Mouse (Mus musculus) layer of hippocampus, adult 2 months (tissue): ENCODE results near the gene Dtx1. TPM values are rescaled to one million over a fixed set of nuclear protein-coding genes. Genes with fewer than 3 reads are reported as not detected.

Experiments
- DNase-seq, 2 experiments: peaks; one replicate each; pipeline ENCODE4 v3.0.0; 2022; ENCODE audit warnings: low spot score in 2 of 2
- H3K27ac ChIP-seq: fragments of 200-600 bp; 2 replicates; pipeline ENCODE4 v1.8.1; 2022
- H3K4me3 ChIP-seq: fragments of 200-600 bp; 2 replicates; pipeline ENCODE4 v1.8.1; 2022; ENCODE audit warnings: mild to moderate bottlenecking
- CTCF ChIP-seq: fragments of 200-600 bp; conservative IDR thresholded peaks from 2 replicates; pipeline ENCODE4 v1.8.1; 2022; ENCODE audit warnings: antibody characterized with exemption, mild to moderate bottlenecking, moderate library complexity
- total RNA-seq, 2 experiments: library from RNA; stranded (reverse); gene quantifications; 2 replicates each; pipeline ENCODE4 v1.2.3; 2021

Gene Dtx1
- total RNA-seq, 2 experiments from 2014 or later = 70.9 to 73.9 TPM

DNA sequence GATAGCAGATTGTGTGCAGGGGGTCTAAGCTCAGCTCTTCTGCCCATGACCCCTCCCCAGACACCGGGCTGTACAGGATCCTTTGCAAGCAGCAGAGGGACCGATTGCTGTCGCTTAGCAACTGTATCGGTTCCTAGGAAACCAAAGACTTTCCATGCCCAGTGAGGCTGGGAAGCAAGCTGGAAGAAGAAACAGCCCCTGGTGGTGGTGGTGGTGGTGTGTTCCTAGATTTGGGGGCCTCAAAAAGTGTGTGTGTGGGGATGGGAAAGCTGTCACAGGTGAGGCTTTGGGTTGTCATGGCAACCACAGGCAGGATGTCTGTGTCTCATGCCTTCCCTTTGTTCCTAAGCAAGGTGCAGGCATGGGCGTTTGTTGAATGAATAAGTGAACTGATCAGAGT is 50.9 kb downstream of the Dtx1 start:
- TF ChIP-seq CTCF = peak; percentile 63
- Histone ChIP-seq H3K27ac (peak overlapping the region; percentile 93), H3K4me3 (no peak overlapping the region)
- peak; percentile 59 to 73 for DNase-seq

DNA sequence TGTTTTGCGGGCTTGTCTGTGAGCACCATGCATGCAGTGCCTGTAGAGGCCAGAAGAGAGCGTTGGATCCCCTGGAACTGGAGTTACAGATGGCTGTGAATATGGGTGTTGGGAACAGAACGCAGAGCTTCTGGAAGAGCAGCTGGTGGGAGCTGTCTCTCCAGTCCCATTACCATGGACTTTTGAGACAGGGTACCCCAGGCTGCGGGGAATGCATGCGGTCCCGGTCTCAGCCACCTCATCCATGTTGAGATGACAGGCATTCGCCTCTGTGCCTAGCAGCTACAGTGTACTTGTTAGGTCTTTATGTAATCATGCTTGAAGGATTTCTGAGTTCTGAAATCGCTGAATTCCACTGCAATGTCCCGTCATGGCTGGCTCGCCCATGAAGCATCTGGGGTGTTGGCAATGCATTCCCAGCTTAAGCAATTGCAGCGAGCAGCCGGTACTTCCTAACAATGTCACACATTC is 55.4 kb downstream of the Dtx1 start:
- H3K4me3 ChIP-seq = no peak overlapping the region
- TF ChIP-seq CTCF = peak; percentile 76
- peak overlapping the region; percentile 81 for H3K27ac ChIP-seq
- DNase-seq = peak; percentile 73 to 80

- H3K27ac ChIP-seq = peak overlapping the region; percentile 87
- no peak for DNase-seq
- no peak for TF ChIP-seq CTCF
- peak overlapping the region; percentile 30 for H3K4me3 ChIP-seq
These were observed 57.9 kb downstream of the Dtx1 start for GRCm38 (mm10) chr5:120653873-120654272.

DNA sequence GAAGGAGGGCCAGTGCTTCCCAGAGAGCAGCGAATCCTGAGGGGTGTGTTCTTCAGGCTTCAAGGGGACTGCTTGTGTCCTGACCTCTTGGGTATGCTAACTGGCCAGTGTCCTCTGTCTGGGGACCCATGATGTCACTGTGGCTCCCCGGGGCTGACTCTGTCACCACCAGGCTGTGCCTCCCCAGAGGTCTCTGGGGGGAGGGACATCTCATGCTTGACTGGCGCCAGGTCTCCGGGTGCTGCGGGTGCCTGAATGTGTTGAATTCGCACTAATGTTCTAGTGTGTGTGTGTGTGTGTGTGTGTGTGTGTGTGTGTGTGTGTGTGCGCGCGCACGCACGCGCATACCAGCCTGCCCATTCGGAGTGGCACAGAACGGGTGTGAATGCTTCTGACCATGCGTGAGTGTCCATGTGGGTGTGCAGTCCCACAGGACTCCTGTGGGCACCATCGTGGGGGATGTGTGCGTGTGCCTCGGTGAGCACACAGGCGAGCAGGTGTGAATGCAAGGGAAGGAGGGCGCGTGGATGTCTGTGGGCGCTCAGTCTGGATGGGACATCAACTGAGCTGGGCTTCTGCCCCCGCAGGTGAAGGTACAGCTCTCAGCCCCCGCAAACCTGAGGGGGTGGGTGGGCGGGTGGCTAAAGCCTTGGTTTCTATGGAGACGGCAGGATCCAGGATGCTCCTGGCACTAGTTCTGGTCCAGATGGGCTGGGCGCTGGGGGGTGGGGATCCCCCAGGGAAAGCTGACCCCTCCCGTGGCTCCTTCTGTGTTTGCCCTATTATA is 58.6 kb downstream of the Dtx1 start:
- no peak for DNase-seq
- Histone ChIP-seq H3K4me3 (peak overlapping the region; percentile 30), H3K27ac (peak overlapping the region; percentile 87)
- no peak for TF ChIP-seq CTCF

GRCm38 (mm10) chr5:120651230-120651629 is 60.5 kb downstream of the Dtx1 start:
- no peak for DNase-seq
- TF ChIP-seq CTCF = no peak
- Histone ChIP-seq H3K27ac (peak overlapping the region; percentile 86), H3K4me3 (peak overlapping the region; percentile 71)

DNA sequence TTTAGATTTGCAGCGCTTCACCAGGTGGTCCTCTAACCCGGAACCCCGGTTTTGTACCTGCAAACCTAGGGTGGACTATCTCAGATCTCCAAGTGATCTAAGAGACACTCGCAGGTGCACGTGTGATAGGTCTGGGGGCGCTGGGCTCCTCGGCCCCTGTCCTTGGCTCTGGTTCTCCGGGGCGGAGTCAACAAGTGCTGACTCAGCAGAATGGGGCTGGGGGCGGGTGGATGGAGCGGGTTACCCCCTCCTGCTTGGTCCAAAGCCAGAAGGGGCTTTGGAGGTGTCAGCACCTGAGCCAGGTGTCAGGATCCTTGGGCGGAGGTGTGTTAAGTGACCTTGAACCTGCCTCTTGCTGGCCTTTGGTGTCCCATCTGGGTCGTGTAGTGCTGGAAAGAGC is 61.8 kb downstream of the Dtx1 start:
- Histone ChIP-seq H3K27ac (peak overlapping the region; percentile 86), H3K4me3 (peak overlapping the region; percentile 71)
- DNase-seq = no peak
- TF ChIP-seq CTCF = no peak

DNA sequence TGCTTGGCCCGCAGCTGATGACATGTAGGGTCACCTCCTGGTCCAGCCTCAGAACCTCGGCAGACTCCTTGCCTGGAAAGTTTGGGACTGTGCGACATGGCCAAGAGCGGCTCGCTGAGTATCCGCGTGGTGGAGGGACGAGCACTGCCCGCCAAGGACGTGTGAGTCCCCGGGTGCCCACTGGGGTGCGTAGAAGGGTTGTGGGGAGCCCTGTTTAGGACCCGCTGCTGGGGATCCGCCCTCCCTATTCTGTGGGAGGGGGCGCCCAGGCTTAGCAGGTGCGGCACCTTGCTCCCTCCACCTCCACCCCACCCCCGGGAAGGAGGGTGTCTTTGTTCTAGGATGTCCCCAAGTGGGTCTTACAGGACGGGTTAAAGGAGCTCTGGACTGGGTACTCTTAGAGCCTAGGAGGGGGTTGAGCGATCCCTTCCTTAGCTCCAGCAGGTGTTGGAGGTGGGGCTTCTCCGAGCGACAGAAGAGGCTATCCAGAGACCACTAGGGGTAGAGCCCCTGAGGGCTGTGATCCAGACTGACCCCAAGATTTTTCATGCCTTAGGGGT is 62.3 kb downstream of the Dtx1 start:
- DNase-seq = peak in 1 of 2 experiments; percentile 41
- H3K27ac ChIP-seq = peak overlapping the region; percentile 86
- no peak; the same call in 1 of the 2 replicates for TF ChIP-seq CTCF
- peak overlapping the region; percentile 71 for H3K4me3 ChIP-seq

DNA sequence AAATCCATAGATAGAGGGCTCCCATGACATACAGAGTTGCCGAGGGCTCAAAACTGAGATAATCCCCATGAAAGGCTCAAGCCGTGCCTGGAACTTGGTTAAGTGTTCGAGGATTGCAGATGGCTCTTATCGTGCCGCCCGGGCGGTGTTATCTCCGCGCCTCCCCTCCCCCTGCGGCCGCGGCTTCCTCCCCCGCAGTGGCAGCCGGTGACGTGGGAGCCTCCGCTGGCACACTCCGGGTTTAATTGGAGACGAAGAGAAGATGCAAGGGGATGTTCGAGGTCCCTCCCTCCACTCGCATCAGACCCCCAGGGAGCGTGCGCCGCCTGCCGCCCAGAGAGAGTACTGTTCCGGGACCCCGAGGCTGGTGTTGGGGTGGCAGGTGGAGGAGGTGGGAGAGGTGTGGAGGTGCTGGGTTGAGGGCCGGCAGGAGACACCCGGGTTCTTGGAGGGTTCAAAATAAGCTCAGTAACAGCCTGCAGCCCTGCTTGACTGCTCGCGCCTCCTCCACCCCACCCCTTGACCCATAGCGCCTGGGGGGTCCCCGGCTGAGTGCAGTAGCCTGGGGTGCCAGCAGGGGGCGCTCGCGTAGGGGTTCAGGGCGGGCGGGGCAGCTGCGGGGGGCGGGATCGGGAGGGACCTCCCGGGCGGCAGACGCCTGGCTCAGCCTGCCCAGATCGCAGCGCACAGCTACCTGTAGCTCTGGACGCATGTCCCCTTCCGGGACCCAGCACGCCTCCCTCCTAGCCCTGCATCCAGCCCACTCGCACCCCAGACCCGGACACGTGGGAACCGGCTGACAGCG is 63.0 kb downstream of the Dtx1 start, which contains the start of gene Rasal1:
Rasal1 (plus strand) TSS at position 244 of the 805 bp plus-strand sequence.
- peak within 1 kb of the TSS; percentile 71 for H3K4me3 ChIP-seq
- TF ChIP-seq CTCF = peak; percentile 73
- peak; percentile 81 to 90 for DNase-seq
- H3K27ac ChIP-seq = peak within 1 kb of the TSS; percentile 86

- peak overlapping the region; percentile 86 for H3K27ac ChIP-seq
- peak; percentile 50 for TF ChIP-seq CTCF
- DNase-seq = no peak
- peak overlapping the region; percentile 71 for H3K4me3 ChIP-seq
These were observed 63.8 kb downstream of the Dtx1 start for GRCm38 (mm10) chr5:120647814-120648491.

- Histone ChIP-seq H3K4me3 (no peak overlapping the region), H3K27ac (no peak overlapping the region; the same call in 1 of the 2 replicates)
- no peak for DNase-seq
- no peak for TF ChIP-seq CTCF
These were observed 64.4 kb downstream of the Dtx1 start for GRCm38 (mm10) chr5:120647361-120647760.

DNA sequence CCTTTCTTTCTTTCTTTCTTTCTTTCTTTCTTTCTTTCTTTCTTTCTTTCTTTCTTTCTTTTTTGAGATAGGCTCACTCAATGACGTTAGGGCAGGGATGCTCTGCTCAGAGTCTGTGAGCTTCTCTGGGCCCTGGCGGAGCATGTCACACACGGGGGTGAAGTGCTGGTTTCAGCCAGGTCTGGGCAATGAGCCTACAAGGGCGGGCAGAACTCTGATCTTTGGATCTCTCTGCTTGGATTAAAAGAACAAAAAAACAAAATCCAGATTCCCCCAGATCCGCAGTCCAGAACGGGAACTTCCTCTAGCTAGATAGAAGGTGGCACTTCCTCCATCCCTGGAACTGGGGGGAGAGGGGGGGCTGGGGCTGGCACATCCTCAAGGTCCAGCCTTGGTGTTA is 65.9 kb downstream of the Dtx1 start:
- TF ChIP-seq CTCF = no peak
- H3K4me3 ChIP-seq = no peak overlapping the region
- no peak for DNase-seq
- no peak overlapping the region for H3K27ac ChIP-seq

GRCm38 (mm10) chr5:120644227-120644626 is 67.5 kb downstream of the Dtx1 start:
- H3K4me3 ChIP-seq = no peak overlapping the region
- H3K27ac ChIP-seq = no peak overlapping the region
- no peak for DNase-seq
- no peak for TF ChIP-seq CTCF
